Mouse (Mus musculus): ENCODE measurements around the gene Htatip2.

DNA sequence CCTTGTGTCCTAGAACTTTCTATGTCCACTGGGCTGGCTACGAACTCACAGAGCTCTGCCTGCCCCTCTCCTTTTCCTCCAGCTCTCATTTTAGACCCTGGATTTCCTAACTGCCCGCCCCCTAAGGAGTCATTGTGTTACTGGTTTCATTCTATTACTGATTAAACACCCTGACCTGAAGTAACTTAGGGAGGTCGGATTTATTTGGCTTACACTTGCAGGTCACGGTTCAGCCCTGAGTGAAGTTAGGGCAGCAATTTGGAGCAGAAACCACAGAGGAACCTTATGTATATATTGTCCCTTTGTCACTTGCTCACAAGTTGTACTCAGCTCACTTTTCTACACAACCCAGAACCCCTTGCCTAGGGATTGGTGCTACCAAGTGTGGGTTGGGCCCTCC, 24.6 kb upstream of the Htatip2 start:
- TF ChIP-seq GATA1 (IDR thresholded peaks at IDR 0.05; ENCODE audit: low read length) (no peak), TAL1 (IDR thresholded peaks at IDR 0.05; ENCODE audit: low read length) (no peak)

Measured in erythroblast, embryonic 14.5 days (primary cell).